Mouse (Mus musculus): ENCODE results near the gene Vmn1r88.
"Not testable (repeated sequence)": the region's sequence is repeated elsewhere in the genome, so short reads cannot be mapped to it uniquely, and the experiment has no call there.

Gene Vmn1r88

DNA sequence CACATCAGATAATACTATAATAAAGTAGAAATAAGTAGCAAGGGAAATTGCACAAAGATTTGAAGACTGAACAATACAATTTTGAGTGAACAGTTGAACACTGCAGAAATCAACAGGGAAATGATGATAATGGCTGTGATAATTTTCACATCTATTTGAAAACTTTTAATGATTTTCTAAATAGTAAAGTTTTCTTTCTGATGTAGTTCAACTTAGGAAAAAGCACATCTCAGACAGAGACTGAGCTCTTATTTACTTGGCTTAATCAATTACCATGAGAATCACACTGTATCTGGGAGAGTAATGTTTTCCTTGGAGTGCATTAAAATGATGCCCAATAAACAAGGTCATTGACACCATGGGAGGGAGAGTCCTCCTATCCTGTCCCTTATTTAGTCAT is at the start of gene Vmn1r88:
Vmn1r88 (plus strand) TSS at position 301 of the 400 bp plus-strand sequence.
- ChIA-PET POLR2A (no interaction called here), CTCF (no interaction called here)

DNA sequence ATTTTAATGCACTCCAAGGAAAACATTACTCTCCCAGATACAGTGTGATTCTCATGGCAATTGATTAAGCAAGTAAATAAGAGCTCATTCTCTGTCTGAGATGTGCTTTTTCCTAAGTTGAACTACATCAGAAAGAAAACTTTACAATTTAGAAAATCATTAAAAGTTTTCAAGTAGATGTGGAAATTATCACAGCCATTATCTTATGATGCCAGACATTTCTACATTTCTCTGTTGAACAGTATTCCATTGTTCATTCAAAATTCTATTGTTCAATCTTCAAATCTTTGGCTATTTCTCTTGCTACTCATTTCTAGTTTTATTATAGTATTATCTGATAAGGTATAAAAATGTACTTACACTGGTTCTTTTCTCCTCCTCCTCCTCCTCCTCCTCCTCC is 39.6 kb upstream of the Vmn1r88 start, which contains the start of gene Vmn1r86:
Vmn1r86 (minus strand) TSS at position 101 of the 400 bp plus-strand sequence.
- ChIA-PET POLR2A (no interaction called here), CTCF (interaction anchor here in 1 of 4 experiments (0.6 kb wide), 1 partner anchor 57 kb away, joined by 14 read pairs; no protein-coding TSS in a partner anchor)

DNA sequence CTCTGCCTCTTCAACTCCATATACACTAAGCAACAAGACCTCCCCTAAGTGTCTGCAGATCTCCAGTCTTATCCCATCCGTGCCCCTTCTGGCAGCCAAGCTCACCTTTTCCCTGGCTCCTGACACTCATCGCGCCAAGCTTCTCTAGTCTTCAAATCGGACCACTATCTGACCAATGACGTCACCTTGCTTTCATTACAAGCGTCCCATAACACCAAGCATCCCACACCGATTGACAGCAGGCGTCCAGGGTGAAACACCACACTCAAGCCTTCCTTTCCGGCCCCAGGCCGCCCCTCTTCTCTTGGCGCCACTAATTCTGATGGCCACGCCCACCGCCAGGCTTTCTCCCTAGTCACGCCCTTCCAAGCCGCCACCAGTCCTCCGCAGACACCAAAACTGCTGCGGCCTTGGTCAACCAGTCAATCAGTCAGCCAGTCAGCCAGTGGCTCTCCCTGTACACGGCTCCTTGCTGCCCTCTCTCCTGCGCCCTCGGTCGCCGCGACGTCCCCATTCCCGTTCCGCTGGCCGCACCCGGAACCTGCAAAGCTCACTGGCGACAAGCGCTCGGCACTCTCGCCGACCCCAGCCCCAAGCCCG is 35.7 kb upstream of the Vmn1r88 start:
- CTCF ChIA-PET, result not testable (repeated sequence)

DNA sequence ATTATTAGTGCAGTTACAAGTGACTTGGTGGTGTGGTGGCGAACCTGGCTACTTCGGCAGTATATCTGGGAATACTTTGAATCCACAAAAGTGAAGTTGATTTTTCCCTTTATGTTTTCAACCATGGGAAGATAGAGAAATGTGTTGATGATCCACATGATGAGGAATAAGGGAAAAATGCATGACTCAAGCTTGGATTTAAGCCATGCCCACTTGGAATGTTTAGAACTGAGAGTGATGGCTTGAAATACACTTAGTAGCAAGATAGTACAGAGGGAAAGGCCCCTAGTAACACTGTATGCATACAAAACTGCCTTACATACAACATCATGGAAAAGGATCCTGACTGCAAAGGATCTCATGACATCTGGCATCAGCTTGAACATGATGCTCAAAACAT is 27.5 kb upstream of the Vmn1r88 start:
- CTCF ChIA-PET, result no interaction called here
- POLR2A ChIA-PET, result no interaction called here

More for the DNA sequence above, 35.7 kb upstream of the Vmn1r88 start:
- POLR2A ChIA-PET, result not testable (repeated sequence)

DNA sequence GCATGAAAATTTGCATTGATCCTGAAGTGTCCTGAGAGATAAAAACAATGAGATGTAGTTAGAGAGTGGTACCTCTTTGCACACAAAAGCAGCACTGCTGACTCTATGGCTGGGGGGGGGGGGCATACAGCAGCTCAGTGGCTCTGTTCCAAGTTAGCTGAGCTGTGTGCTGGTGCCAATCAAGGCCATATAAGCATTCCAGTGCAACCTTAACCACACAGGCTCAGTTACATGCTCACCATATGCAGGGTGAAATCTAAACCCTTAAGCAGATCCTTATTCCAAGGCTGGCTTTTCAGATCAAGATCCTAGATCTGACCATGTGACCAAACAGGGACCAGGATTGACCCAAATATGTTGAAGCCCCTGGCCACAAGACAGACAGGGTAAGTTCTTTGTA is 22.0 kb upstream of the Vmn1r88 start:
- POLR2A ChIA-PET, result no interaction called here

DNA sequence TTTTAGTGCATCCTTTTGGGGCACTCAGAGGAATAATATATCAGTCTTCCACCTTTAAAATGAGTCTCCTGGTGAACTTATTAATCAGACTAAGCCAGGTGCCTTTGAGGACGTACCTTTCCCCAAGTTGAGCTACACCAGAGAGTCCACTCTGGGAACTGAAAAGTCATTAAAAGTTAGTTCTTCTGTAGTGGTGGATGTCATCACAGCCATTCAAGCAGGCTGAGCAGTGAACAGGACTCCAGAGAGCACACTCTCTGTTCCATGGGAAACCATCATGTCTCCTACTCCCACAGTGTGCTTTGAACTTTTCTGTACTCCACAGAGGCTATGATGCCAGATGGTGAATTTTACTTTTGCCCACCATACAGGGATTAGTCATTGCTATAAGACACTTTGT is 19.3 kb upstream of the Vmn1r88 start, which contains the start of gene Vmn1r87:
Vmn1r87 (minus strand) TSS at position 101 of the 400 bp plus-strand sequence.
- ChIA-PET POLR2A (no interaction called here), CTCF (no interaction called here)

More for the DNA sequence above, 22.0 kb upstream of the Vmn1r88 start:
- CTCF ChIA-PET, result interaction anchor here in 1 of 4 experiments (0.6 kb wide), 1 partner anchor 254 kb away, joined by 5 read pairs; no protein-coding TSS in a partner anchor

DNA sequence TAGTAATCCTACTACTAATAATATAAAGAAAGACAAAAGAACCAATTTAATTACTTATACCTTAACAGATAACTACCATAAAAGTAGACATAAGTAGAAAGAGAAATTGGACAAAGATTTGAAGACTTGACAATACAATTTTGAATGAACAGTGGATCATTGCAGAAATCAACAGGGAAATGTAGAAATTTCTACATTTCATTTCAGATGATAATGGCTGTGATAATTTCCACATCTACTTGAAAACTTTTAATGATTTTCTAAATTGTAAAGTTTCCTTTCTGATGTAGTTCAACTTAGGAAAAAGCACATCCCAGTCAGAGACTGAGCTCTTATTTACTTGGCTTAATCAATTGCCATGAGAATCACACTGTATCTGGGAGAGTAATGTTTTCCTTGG is 53.4 kb downstream of the Vmn1r88 start, which contains the start of gene Vmn1r89:
Vmn1r89 (plus strand) TSS at position 301 of the 400 bp plus-strand sequence.
- POLR2A ChIA-PET, result no interaction called here
- CTCF ChIA-PET, result no interaction called here
